Mouse (Mus musculus): ENCODE measurements around the gene Tmem164.
"Not testable (repeated sequence)": the region's sequence is repeated elsewhere in the genome, so short reads cannot be mapped to it uniquely, and the experiment has no call there.

The Tmem164 gene

GRCm38 (mm10) chrX:142681056-142681615 is at the start of gene Tmem164:
Gene Tmem164 (plus strand): TSS chrX:142681406.
- DNase-seq (ENCODE audit: low spot score in 2 of 2) = peak; percentile 77 to 82

- not testable (repeated sequence) for DNase-seq (ENCODE audit: low spot score in 2 of 2)
Measured at GRCm38 (mm10) chrX:142632990-142633389, 48.2 kb upstream of the Tmem164 start.

- no peak for DNase-seq (ENCODE audit: low spot score in 2 of 2)
Measured at GRCm38 (mm10) chrX:142647202-142647601, 34.0 kb upstream of the Tmem164 start.

DNA sequence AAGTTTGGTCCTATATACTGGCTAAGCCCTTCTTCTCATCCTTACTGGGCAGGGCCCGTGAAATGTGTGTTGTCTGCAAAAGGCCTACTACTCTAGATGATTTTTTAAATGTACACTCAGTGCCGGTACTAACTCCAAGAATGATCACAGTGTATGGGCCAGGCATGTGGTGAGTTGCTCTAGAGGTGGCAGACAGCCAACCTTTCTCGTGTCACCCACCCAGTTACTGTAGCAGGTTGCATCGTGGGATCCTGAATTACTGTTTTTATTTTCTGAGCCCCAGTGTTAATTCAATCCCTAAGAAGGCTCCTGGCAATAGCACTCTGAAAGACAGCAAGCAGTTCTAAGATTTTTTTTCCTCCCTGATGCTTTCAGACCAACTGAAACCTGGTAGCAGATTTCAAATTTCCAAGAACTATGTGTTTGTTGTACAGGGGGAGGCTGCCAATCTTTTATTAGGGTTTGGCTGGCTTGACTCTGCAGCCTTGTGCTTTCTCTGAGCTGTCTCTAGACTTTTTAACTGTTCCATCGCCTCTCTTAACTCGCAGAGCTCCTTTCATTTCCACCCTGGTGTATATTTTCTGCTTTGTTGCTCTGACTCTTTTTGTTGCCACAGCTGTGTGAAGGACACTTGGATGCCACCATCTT is 31.0 kb upstream of the Tmem164 start:
- peak; percentile 21 to 30 for DNase-seq (ENCODE audit: low spot score in 2 of 2)

DNA sequence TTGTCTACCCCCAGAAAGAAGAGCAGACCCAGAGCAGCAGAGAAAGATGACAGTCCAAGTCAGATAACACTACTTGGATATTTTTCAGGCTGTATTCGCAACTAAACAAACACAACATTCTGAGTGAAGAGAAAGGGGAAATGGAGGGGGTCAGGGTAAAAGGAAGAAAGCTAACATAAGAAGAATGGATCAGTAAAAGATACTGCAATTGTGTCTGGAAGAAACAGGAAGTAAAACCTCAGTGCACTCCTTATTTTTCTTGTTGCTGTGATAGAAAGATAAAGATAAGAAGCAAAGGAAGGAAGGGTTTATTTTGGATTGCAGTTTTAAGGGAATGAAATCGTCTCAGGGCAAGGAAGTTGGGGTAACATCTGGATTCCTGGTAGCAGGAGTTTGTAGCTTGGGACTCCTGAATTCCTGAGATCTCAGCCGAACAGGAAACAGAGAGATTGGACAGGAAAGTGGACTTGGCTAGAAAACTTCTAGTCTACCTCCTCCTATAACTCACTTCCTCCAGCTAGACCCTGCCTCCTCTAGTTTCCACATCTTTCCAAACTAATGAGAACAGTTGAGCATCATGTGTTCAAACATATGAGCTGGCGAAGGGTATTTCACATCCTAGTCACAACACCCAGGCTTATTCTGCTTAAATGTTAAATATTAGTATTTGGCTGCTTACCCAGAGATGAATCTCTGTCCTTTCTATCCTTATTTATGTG is 16.3 kb upstream of the Tmem164 start:
- no peak for DNase-seq (ENCODE audit: low spot score in 2 of 2)

DNA sequence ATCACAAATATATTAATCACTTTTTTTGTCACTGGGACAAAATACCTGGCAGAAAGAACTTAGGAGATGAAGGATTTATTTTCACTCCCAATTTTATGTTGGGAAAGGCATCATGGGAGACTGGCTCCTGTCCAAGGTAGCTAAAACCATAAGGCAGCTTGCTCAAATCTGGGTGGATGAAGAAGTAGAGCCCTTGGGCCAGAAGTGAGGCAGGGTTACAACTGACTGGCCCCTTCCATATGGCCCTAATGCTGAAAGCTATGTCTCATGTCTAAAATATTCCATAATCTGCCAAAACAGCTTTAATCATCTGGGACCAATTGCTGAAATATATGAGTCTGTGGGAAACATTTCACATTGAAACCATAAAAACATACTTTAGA is 15.8 kb upstream of the Tmem164 start:
- DNase-seq (ENCODE audit: low spot score in 2 of 2) = no peak

DNA sequence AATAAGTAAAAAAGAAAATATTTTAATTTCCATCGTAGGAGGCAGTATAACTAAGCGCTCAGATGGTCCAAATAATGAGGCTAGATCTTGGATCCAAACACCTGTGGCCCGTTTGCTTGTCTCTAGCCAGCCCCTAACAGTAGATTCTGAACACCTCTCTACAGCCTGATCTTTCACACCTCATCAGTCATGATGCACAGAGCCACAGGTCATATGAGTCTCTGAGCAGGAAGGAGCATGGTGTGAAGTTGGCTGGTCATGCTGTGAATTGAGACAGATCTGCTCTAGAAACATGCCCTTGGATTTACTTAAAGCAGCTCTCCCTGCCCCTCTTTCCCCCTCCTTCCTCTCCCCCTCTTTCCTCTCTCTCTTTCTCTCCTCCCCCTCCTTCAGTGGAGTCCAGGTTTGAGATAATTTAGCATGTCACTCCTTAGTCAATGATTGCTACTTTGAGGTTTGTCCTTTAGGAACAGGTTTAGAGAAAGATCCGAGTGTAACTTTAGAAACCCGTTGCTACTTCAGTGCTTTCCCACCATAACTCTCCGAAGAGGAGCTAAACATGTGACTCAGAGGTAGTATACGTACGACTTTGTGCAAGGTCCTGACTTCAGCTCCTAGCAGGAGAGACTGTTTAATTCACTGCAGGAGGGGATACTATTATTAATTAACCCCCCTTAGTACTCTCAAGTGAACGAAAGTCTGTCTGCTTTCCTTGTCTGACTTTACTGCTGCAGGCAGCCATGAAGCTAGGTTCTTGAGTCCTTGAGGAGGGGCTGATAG is 11.7 kb upstream of the Tmem164 start:
- DNase-seq (ENCODE audit: low spot score in 2 of 2) = no peak

- DNase-seq (ENCODE audit: low spot score in 2 of 2) = no peak
Measured at GRCm38 (mm10) chrX:142670121-142670520, 11.1 kb upstream of the Tmem164 start.

DNA sequence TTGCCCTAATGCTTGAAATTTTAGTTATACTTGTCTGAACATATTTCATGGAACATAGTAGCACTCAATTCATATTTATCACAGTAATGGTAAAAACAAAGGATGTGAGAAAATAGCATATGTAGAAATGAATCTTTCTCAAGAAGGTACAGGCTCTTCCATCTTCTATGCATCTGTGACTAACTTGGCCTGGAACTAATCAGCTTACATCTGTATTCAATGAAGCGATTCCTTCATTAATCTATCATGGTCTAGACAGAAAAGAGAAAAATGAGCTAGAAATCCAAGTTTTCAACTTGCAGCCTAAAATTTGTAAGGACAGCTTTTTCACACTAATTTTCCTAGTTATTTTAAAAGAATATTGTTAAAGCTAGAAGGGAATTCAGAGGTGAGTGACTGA is 10.1 kb upstream of the Tmem164 start:
- DNase-seq (ENCODE audit: low spot score in 2 of 2) = no peak

DNA sequence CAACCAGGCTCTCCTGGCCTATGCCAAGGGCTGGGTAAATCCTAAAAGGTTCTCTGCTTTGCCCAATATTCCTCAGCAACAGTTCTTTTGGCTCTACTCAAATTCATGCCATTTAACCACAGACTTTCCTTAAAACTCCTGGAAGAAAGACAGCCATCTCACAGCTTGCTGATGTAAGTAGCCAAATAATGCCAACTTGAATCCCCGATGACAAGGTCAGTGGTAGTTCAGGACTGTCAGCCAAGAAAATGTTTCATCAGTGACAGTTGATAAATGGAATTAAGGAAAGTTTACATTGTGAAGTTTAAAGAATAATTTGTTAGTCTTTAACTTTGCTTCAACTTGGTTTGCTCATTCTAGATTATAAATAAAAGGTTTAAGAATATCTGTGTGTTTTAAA is 8.5 kb upstream of the Tmem164 start:
- DNase-seq (ENCODE audit: low spot score in 2 of 2) = no peak

DNA sequence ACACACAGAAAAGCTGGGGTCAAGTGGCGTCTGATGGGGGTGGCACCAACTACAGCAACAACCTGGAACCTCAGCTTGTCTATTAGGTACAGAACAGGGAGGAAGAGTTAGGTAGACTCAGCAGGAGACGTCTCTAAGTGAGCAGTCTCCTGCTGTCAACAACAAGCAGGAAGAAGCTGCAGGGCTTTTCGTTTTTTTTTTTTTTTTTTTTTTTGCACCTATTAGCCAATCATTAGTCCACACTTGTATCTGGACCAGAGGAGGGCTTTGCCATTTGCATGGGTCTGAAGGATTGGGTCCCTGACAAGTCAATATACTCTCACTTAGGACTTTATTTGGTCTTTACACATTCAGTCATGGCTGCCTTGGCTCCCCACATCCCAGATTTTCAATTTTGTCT is 4.0 kb upstream of the Tmem164 start:
- DNase-seq (ENCODE audit: low spot score in 2 of 2) = no peak

- no peak for DNase-seq (ENCODE audit: low spot score in 2 of 2)
Measured at GRCm38 (mm10) chrX:142678499-142679474, 2.4 kb upstream of the Tmem164 start.

- DNase-seq (ENCODE audit: low spot score in 2 of 2) = no peak
Measured at GRCm38 (mm10) chrX:142679502-142680250, 1.5 kb upstream of the Tmem164 start.

DNA sequence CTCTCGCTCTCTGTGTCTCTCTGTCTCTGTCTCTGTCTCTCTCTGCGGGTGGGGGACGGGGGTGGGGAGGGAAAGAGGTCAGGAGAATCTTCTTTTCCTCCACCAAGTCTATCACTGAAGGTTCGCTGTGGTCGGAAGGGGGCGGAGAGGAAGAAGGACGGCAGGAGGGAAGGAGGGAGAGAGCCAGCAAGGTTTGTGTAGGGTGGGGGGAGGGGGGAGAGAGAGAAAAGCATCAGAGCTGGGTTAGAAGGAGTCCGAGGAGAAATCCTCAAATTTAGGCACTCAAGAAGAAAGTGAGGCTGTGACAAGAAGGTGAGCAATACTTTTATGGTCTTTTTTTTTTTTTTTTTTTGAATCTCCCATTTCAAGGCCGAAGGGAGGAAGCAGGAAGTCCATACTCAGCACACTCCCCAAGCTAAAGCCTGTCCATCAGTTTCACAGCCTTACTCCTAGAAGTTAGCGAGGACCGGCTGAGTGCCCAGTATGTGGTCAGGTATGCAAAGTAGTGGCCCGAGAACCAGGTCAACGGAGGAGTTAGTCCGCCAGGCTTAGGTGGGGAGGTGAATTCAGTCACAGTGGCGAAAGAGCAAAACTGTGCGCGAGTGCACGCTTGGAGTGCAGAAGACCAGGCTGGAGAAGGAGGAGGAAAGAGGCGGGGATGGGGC is 683 bp upstream of the Tmem164 start:
- peak; percentile 31 to 35 for DNase-seq (ENCODE audit: low spot score in 2 of 2)

GRCm38 (mm10) chrX:142681616-142682141 is 473 bp downstream of the Tmem164 start:
- peak; percentile 46 to 53 for DNase-seq (ENCODE audit: low spot score in 2 of 2)

GRCm38 (mm10) chrX:142682176-142682820 is 1.1 kb downstream of the Tmem164 start:
- no peak for DNase-seq (ENCODE audit: low spot score in 2 of 2)

DNA sequence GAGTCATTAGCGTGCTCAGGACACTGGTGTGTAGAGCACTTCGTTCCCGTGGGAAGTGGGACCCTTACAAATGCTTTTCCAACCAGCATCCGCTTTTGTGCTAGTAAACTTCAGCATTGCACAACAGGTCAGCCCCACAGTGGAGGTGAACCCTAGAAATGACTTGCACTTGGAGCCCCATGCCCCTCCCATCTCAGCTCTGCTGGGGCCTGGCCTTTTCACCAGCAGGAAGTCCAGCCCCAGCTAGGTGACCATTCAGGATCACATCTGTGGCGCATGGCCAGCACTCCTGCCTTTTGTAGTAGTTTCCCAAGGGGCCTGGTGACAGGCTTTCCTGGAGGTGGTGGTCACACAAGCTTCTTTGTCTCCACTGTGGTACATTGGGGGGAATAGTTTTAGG is 1.8 kb downstream of the Tmem164 start:
- no peak for DNase-seq (ENCODE audit: low spot score in 2 of 2)

GRCm38 (mm10) chrX:142684674-142685073 is 3.5 kb downstream of the Tmem164 start:
- no peak for DNase-seq (ENCODE audit: low spot score in 2 of 2)

DNA sequence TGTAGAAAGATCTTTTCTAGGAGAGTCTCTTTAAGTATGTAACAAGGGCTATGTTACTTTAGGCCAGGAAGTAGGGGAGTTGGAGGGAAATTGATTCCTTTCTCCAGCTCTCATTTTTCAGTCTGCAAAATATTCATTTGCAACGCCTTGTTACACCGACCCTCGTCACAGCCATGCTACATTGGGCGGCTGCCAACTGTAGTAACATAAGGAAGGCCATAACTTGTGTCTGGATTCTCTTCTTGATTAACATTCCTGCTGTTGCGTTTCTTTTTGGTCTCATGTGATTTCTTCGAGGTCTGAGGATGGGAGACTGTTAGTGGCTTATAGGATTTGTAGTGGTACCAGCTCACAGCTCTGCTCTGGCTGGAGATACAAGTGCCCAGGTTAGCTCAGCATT is 4.5 kb downstream of the Tmem164 start:
- no peak for DNase-seq (ENCODE audit: low spot score in 2 of 2)

All from right cerebral cortex, postnatal 10 days (tissue).